Mouse (Mus musculus) brain, embryonic 14.5 days (tissue): ENCODE measurements around the gene Osbpl8.

Experiments
- CTCF ChIP-seq: fragments of 200-500 bp; IDR thresholded peaks from 2 replicates; pipeline ENCODE4 v1.5.1; 2012; ENCODE audit warnings: inconsistent platforms, mild to moderate bottlenecking, moderate library complexity, borderline replicate concordance; ENCODE audit not compliant: insufficient read depth, insufficient read length; ENCODE audit errors: extremely low read depth
- POLR2A ChIP-seq: fragments of 200-500 bp; IDR thresholded peaks from 2 replicates; pipeline ENCODE4 v1.6.1; 2012; ENCODE audit warnings: mild to moderate bottlenecking, inconsistent platforms, borderline replicate concordance; ENCODE audit not compliant: poor library complexity, insufficient read depth, insufficient read length, severe bottlenecking; ENCODE audit errors: extremely low read depth

DNA sequence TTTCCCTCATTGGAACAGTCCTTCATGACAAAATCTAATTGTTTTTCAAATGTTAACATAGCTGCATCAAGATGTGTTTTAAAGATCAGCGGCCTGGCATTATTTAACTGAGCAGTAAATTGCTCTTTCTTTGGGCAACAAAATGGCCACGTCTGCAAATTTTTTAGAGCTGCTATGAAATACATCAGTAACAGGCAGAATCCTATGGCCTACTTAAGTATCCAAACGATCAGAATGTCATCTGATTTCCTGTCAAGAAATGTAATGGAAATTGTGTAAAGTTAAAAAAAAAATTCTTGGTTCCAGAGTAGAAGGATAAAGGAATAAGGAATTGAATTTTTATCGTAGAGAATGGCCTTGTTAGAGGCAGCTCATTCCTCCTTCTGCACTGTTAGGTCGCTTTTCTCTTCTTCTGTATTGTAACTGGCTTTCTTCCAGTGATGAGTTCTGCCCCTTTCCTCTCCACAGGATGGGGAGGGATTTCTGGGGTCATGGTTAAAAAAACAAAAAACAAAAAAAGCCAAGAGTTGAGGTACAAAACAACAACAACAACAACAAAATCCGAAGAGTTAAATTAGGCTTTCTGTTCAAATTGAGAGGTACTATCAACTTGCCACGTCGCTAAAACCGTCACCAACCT lies 831 bp upstream of the Osbpl8 start:
- TF ChIP-seq CTCF (no peak), POLR2A (no peak)
